Mouse (Mus musculus): ENCODE measurements around the gene Psme4. TPM values are rescaled to one million over a fixed set of nuclear protein-coding genes. Genes with fewer than 3 reads are reported as not detected.

Gene Psme4
- 10 to 100 TPM; 12.5 to 20.0 TPM for polyA plus RNA-seq (2017; shearing (Covaris generic))

GRCm38 (mm10) chr11:30771267-30771903 is at the start of gene Psme4:
TSS of gene Psme4 (plus strand) at chr11:30771726.

GRCm38 (mm10) chr11:30885171-30885871 is 113.8 kb downstream of the Psme4 start, which contains the start of the genes Gpr75 and Asb3:
TSS of gene Gpr75 (plus strand) at chr11:30885358.
TSS of gene Asb3 (plus strand) at chr11:30885416.

Other genes with a start within 250 kb of the Psme4 start
- under 1 TPM; 0.37 to 0.44 TPM for gene Acyp2, start 122.1 kb upstream of the Psme4 start, polyA plus RNA-seq (2017; shearing (Covaris generic))
- gene Gpr75, start 113.6 kb downstream of the Psme4 start, polyA plus RNA-seq (2017; shearing (Covaris generic)): under 1 TPM in 1 of 2 experiments, not detected in 1; 0.10 TPM
- gene Asb3, start 113.7 kb downstream of the Psme4 start, polyA plus RNA-seq (2017; shearing (Covaris generic)): 10 to 100 TPM; 49.0 to 51.4 TPM
- 1 to 10 TPM; 5.8 to 7.9 TPM for gene Erlec1, start 182.6 kb downstream of the Psme4 start, polyA plus RNA-seq (2017; shearing (Covaris generic))
- 10 to 100 TPM in 1 of 2 experiments, 1 to 10 TPM in 1; 5.6 to 11.1 TPM for gene Chac2, start 214.6 kb downstream of the Psme4 start, polyA plus RNA-seq (2017; shearing (Covaris generic))

All from inflammation-experienced regulatory T-cells (primary cell).